Comparison of ENCODE assay signal across 8 mouse cellular contexts in genomic region chr11:104625453-104626402, GRCm38 (mm10). TPM values are rescaled to one million over a fixed set of nuclear protein-coding genes. Genes with fewer than 3 reads are reported as not detected.
DNase-seq lines count a peak whose midpoint lies in the region; ATAC-seq and TF ChIP-seq lines count a peak whose summit lies in the region.
"Had no signal": no experiment of that assay in that cellular context is flagged by ENCODE, and none has a peak within 500 bp of the region (broad histone marks: within the 10 kb centered on the region; RNA-seq: fewer than 3 reads in every experiment).

No protein-coding gene starts in this region.

- no peak overlapping the region for H3K4me3 ChIP-seq in C2C12 (ENCODE audit: insufficient read depth, poor library complexity, severe bottlenecking)
- no peak overlapping the region for H3K4me3 ChIP-seq in limb, embryonic 14.5 days (replicated peaks; ENCODE audit: low read length)
- no peak overlapping the region for H3K4me3 ChIP-seq in stomach, postnatal 0 days (ENCODE audit: low read depth, low read length)
- H3K4me3 ChIP-seq: erythroblast, embryonic 14.5 days had no signal

- peaks cover 15% of the 10 kb centered on the region for H3K4me1 ChIP-seq in limb, embryonic 14.5 days (ENCODE audit: control insufficient read depth, insufficient read depth, low read length)
- peaks cover 2% of the 10 kb centered on the region; the same call in 1 of the 2 replicates for H3K4me1 ChIP-seq in stomach, postnatal 0 days (replicated peaks; ENCODE audit: control insufficient read depth, insufficient read depth)

- TF ChIP-seq EP300 in stomach, postnatal 0 days (optimal IDR thresholded peaks at IDR 0.05) = no peak

- H3K27me3 ChIP-seq in C2C12 (ENCODE audit: control insufficient read depth, insufficient read depth, insufficient read length) = no peaks in the 10 kb centered on the region
- no peaks in the 10 kb centered on the region for H3K27me3 ChIP-seq in limb, embryonic 14.5 days (ENCODE audit: control insufficient read depth, insufficient read depth, low read length)
- no peaks in the 10 kb centered on the region for H3K27me3 ChIP-seq in stomach, postnatal 0 days (ENCODE audit: control insufficient read depth, insufficient read depth, low read length)

- H3K9ac ChIP-seq in limb, embryonic 14.5 days (ENCODE audit: low read depth, low read length, severe bottlenecking) = no peak overlapping the region
- H3K9ac ChIP-seq in stomach, postnatal 0 days (ENCODE audit: low read length) = no peak overlapping the region

- H3K9me3 ChIP-seq in limb, embryonic 14.5 days (ENCODE audit: control insufficient read depth, low read length) = no peaks in the 10 kb centered on the region
- H3K9me3 ChIP-seq in stomach, postnatal 0 days (ENCODE audit: control insufficient read depth, low read length) = no peaks in the 10 kb centered on the region

- intact Hi-C loops in gastrocnemius, postnatal 14 days (cut with DNase I; ENCODE audit: low total_unique reads) = no loop called here

- WGBS in limb, embryonic 14.5 days = 26% methylated on average over 12 of the region's 12 CpGs
- WGBS in stomach, postnatal 0 days = 19% methylated on average over 12 of the region's 12 CpGs

- H3ac ChIP-seq in C2C12 (ENCODE audit: control insufficient read depth, insufficient read length, low read depth) = no peak overlapping the region

- H3K79me3 ChIP-seq in C2C12 (ENCODE audit: low read depth) = no peaks in the 10 kb centered on the region

- no peak for TF ChIP-seq POLR2A in limb, embryonic 14.5 days (IDR thresholded peaks at IDR 0.05; ENCODE audit: borderline replicate concordance, extremely low read depth, insufficient read depth, insufficient read length)

- 0 out of 2 replicates have a peak overlapping the region, but pooled peaks have one; percentile 41 for H3K27ac ChIP-seq in limb, embryonic 14.5 days (replicated peaks; ENCODE audit: low read depth, low read length)
- H3K27ac ChIP-seq in stomach, postnatal 0 days (replicated peaks) = peak overlapping the region; percentile 93

- ATAC-seq in limb, embryonic 14.5 days (ENCODE audit: low FRiP score, low read depth) = no peak; the same call in 1 of the 2 replicates
- ATAC-seq in stomach, postnatal 0 days (ENCODE audit: low FRiP score, low TSS enrichment) = peak; percentile 81

- H3K36me3 ChIP-seq in C2C12 (ENCODE audit: control insufficient read depth, insufficient read depth) = no peaks in the 10 kb centered on the region
- H3K36me3 ChIP-seq in limb, embryonic 14.5 days (ENCODE audit: control insufficient read depth, insufficient read depth, low read length) = no peaks in the 10 kb centered on the region
- no peaks in the 10 kb centered on the region for H3K36me3 ChIP-seq in stomach, postnatal 0 days (ENCODE audit: control insufficient read depth, insufficient read depth, low read length)

- DNase-seq in ES-CJ7 (ENCODE audit: low read depth, low spot score) = peak; percentile 89
- peak; percentile 79 for DNase-seq in gastrocnemius, postnatal 14 days
- peak; percentile 75 for DNase-seq in limb, embryonic 14.5 days (ENCODE audit: low spot score)
- peak; percentile 62 for DNase-seq in stomach, postnatal 0 days (ENCODE audit: low spot score)
- DNase-seq in layer of hippocampus, postnatal 25 days (ENCODE audit: extremely low spot score in 1 of 2, low spot score in 1 of 2) = no peak
- DNase-seq in spleen, postnatal 10 days (ENCODE audit: low spot score in 2 of 2) = no peak

- H3K79me2 ChIP-seq in C2C12 (ENCODE audit: control insufficient read depth, insufficient read depth) = peaks cover 24% of the 10 kb centered on the region

- TF ChIP-seq CTCF in C2C12 (IDR thresholded peaks at IDR 0.05; ENCODE audit: control insufficient read depth, insufficient read depth, insufficient read length) = no peak
- TF ChIP-seq CTCF in stomach, postnatal 0 days (IDR thresholded peaks at IDR 0.05; ENCODE audit: low read depth) = 0 out of 2 replicates have a peak, but pooled peaks have one; percentile 14

- no peak overlapping the region for H3K4me2 ChIP-seq in limb, embryonic 14.5 days (replicated peaks; ENCODE audit: low read depth, low read length, severe bottlenecking)
- no peak overlapping the region; the same call in 1 of the 2 replicates for H3K4me2 ChIP-seq in stomach, postnatal 0 days (replicated peaks; ENCODE audit: low read depth)

TF ChIP-seq in C2C12, 6 proteins besides CTCF, POLR2A, EP300 and RAD21:
- TF ChIP-seq MYOD1 (IDR thresholded peaks at IDR 0.05; ENCODE audit: control insufficient read depth, insufficient read length, low read depth) = no peak
- TF ChIP-seq CEBPB (IDR thresholded peaks at IDR 0.05; ENCODE audit: low read depth) = no peak
- TF ChIP-seq MYOG (IDR thresholded peaks at IDR 0.05; ENCODE audit: control insufficient read depth, extremely low read depth, insufficient read length) = no peak
- TF ChIP-seq USF1 (IDR thresholded peaks at IDR 0.05; ENCODE audit: low read depth) = peak; percentile 37
- peak; percentile 17 for TF ChIP-seq MAX (IDR thresholded peaks at IDR 0.05)
- TF ChIP-seq FOSL1 (IDR thresholded peaks at IDR 0.05; ENCODE audit: insufficient read depth, low read length, poor library complexity, severe bottlenecking) = no peak

RNA-seq across cellular contexts. Expression of gene Itgb3, which starts 17.9 kb away (rescaled TPM):
- polyA plus RNA-seq in C2C12 (2012; fragmentation: generic; extraction: Trizol) = 15.0 TPM
- total RNA-seq in gastrocnemius, postnatal 14 days (2021) = 1 to 10 TPM; 2.2 to 4.0 TPM
- polyA plus RNA-seq in limb, embryonic 14.5 days (2012; rRNA removed) = 2.9 TPM in 2 replicates
- polyA plus RNA-seq in limb, embryonic 14.5 days (2014; fragmentation: Nextera tagmentation; extraction: Ambion mirVana) = 1.2 and 1.4 TPM in 2 replicates
- polyA plus RNA-seq in stomach, postnatal 0 days (2015; fragmentation: Nextera tagmentation; extraction: Ambion mirVana) = 4.7 and 5.1 TPM in 2 replicates
- total RNA-seq in layer of hippocampus, postnatal 25 days (2021) = 1 to 10 TPM; 1.1 to 1.8 TPM

RNA-seq across cellular contexts. Expression of gene Gm11639, which starts 59.8 kb away (rescaled TPM):
- not detected for polyA plus RNA-seq in C2C12 (2012; fragmentation: generic; extraction: Trizol)
- under 1 TPM; 0.02 TPM for total RNA-seq in gastrocnemius, postnatal 14 days (2021)
- polyA plus RNA-seq in limb, embryonic 14.5 days (2012; rRNA removed) = under 0.01 TPM in 1 of 2 replicates, not detected in the other
- polyA plus RNA-seq in limb, embryonic 14.5 days (2014; fragmentation: Nextera tagmentation; extraction: Ambion mirVana) = 0.01 TPM in 1 of 2 replicates, not detected in the other
- 0.01 TPM in 2 replicates for polyA plus RNA-seq in stomach, postnatal 0 days (2015; fragmentation: Nextera tagmentation; extraction: Ambion mirVana)
- under 1 TPM; 0.22 to 0.85 TPM for total RNA-seq in layer of hippocampus, postnatal 25 days (2021)
- polyA plus RNA-seq: erythroblast, embryonic 14.5 days had no signal

Comparison
In these comparisons a context has a peak if more than half of its experiments do, and no peak if none do; other contexts are left out.
1. DNase-seq: peak in ES-CJ7 (single experiment), gastrocnemius, postnatal 14 days (single experiment), limb, embryonic 14.5 days (single experiment) and stomach, postnatal 0 days (single experiment); none in layer of hippocampus, postnatal 25 days (0 of 2) and spleen, postnatal 10 days (0 of 2).